Mouse (Mus musculus): ENCODE measurements around the gene Atxn1. TPM values are rescaled to one million over a fixed set of nuclear protein-coding genes. Genes with fewer than 3 reads are reported as not detected.
A peak's percentile ranks its signal among the peaks of the same experiment; 100 is the strongest.

The Atxn1 gene
- polyA plus RNA-seq, 1 experiment = 23.0 TPM

DNA sequence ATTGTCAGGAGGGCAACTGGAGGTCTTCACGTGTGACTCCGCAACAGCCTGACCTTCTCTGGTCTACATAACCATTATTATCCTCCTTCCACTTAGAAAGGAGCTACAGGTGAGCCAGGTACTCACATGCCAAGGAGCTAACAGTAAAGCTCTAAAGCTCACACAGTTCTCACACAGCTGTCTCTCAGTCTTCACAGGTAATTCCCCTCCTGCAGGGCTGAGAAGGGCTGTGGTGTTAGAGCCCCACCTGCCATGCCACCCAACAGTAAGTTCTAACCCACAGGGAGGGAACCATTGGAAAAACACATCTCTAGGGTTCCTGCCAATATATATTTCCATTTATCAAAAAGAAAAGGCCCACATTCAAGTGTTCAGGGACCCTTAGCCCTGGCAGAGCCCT, 73.7 kb downstream of the Atxn1 start:
- no peak overlapping the region for H3K27ac ChIP-seq (ENCODE audit: insufficient read depth, low read depth, low read length)
- H3K4me3 ChIP-seq (ENCODE audit: insufficient read depth, low read length) = no peak overlapping the region
- TF ChIP-seq CTCF (IDR thresholded peaks at IDR 0.05; ENCODE audit: low read depth, low read length) (no peak), POLR2A (IDR thresholded peaks at IDR 0.05; ENCODE audit: borderline replicate concordance, low read depth, low read length) (no peak)
- peaks cover 37% of the 10 kb centered on the region for H3K4me1 ChIP-seq (ENCODE audit: control insufficient read depth, insufficient read depth, low read length)

DNA sequence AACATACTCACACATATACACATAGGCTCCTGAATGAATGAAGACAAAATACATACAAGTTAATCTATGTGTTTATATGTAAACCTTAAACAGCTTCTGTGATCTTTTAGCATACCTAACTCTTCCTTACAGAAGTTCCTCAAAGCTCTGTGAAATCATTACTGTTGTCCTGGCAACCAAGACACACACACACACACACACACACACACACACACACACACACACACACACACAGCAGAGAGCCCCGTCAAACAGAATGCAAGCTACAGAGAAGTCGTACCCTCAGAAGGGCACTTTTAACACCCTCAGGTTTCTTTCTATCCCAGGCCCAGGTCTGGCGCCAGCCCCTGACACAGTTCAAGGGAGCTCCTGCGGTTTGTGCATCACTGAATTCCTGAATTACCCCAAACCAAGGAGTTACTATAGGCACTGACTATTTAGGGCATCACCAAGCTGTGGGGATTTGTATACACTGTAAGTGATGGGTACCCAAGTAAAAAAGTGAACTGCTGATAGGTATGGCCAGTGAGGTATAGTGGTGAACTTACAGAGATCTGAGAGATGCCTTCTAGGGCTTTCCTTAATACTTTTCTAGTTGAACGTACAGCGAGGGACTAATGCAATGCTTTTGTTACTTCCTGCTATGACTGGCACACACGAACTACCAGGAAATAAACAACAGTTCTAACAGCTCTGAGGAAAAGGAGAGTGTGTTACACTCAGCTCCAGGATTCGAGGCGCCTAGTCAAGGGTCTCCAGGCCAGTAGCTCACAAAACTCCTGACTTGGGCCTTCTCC, 75.7 kb downstream of the Atxn1 start:
- no peak for TF ChIP-seq CTCF (IDR thresholded peaks at IDR 0.05; ENCODE audit: low read depth, low read length)
- TF ChIP-seq POLR2A (IDR thresholded peaks at IDR 0.05; ENCODE audit: borderline replicate concordance, low read depth, low read length) = no peak
- Histone ChIP-seq H3K27ac (ENCODE audit: insufficient read depth, low read depth, low read length) (peak overlapping the region; percentile 28), H3K4me3 (ENCODE audit: insufficient read depth, low read length) (no peak overlapping the region), H3K4me1 (ENCODE audit: control insufficient read depth, insufficient read depth, low read length) (peaks cover 27% of the 10 kb centered on the region)

DNA sequence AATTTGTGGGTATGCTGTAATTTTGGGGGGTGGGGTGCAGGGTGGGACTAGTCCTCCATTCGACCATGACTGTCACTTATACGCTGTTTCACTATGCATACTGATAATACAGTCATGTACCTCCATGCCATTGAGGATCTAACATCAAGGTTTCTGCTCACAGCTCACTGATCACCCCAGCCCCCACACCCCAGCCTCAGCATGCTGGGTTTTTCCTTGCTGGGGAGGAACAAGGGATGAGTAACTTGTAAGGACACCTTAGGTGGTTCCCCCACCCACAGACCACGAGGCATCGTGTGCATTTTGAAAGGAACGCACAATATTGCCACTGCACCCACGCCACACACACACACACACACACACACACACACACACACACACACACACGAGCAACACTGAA, 79.9 kb downstream of the Atxn1 start:
- Histone ChIP-seq H3K27ac (ENCODE audit: insufficient read depth, low read depth, low read length) (no peak overlapping the region), H3K4me1 (ENCODE audit: control insufficient read depth, insufficient read depth, low read length) (peaks cover 42% of the 10 kb centered on the region)
- no peak for TF ChIP-seq POLR2A (IDR thresholded peaks at IDR 0.05; ENCODE audit: borderline replicate concordance, low read depth, low read length)
- no peak for TF ChIP-seq CTCF (IDR thresholded peaks at IDR 0.05; ENCODE audit: low read depth, low read length)

GRCm38 (mm10) chr13:45883791-45884238, 81.0 kb downstream of the Atxn1 start:
- TF ChIP-seq POLR2A (IDR thresholded peaks at IDR 0.05; ENCODE audit: borderline replicate concordance, low read depth, low read length) = no peak
- no peak for TF ChIP-seq CTCF (IDR thresholded peaks at IDR 0.05; ENCODE audit: low read depth, low read length)
- H3K4me3 ChIP-seq (ENCODE audit: insufficient read depth, low read length) = no peak overlapping the region
- peaks cover 33% of the 10 kb centered on the region for H3K4me1 ChIP-seq (ENCODE audit: control insufficient read depth, insufficient read depth, low read length)
- no peak overlapping the region for H3K27ac ChIP-seq (ENCODE audit: insufficient read depth, low read depth, low read length)

More for the DNA sequence above, 79.9 kb downstream of the Atxn1 start:
- H3K4me3 ChIP-seq (ENCODE audit: insufficient read depth, low read length) = no peak overlapping the region

GRCm38 (mm10) chr13:45882976-45883440, 81.8 kb downstream of the Atxn1 start:
- Histone ChIP-seq H3K4me3 (ENCODE audit: insufficient read depth, low read length) (no peak overlapping the region), H3K4me1 (ENCODE audit: control insufficient read depth, insufficient read depth, low read length) (peaks cover 29% of the 10 kb centered on the region), H3K27ac (ENCODE audit: insufficient read depth, low read depth, low read length) (no peak overlapping the region)
- TF ChIP-seq POLR2A (IDR thresholded peaks at IDR 0.05; ENCODE audit: borderline replicate concordance, low read depth, low read length) (no peak), CTCF (IDR thresholded peaks at IDR 0.05; ENCODE audit: low read depth, low read length) (no peak)

DNA sequence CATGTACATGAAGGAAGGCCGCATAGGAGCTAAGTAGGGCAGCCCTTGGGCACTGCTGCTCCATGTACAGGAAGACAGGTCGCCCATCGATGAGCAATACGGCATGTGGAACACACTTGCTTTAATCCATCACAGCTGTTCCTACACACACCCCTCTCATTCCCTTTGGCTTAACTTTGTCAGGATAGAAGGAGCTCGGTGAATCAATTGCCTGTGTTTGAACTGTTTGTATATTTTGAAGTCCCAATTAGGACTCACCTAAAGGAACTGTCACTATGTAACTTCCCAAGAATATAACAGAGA, 84.3 kb downstream of the Atxn1 start:
- Histone ChIP-seq H3K27ac (ENCODE audit: insufficient read depth, low read depth, low read length) (no peak overlapping the region), H3K4me3 (ENCODE audit: insufficient read depth, low read length) (no peak overlapping the region), H3K4me1 (ENCODE audit: control insufficient read depth, insufficient read depth, low read length) (peaks cover 18% of the 10 kb centered on the region)
- TF ChIP-seq CTCF (IDR thresholded peaks at IDR 0.05; ENCODE audit: low read depth, low read length) = no peak
- TF ChIP-seq POLR2A (IDR thresholded peaks at IDR 0.05; ENCODE audit: borderline replicate concordance, low read depth, low read length) = no peak

- Histone ChIP-seq H3K4me1 (ENCODE audit: control insufficient read depth, insufficient read depth, low read length) (peaks cover 16% of the 10 kb centered on the region), H3K4me3 (ENCODE audit: insufficient read depth, low read length) (no peak overlapping the region), H3K27ac (ENCODE audit: insufficient read depth, low read depth, low read length) (no peak overlapping the region)
- TF ChIP-seq CTCF (IDR thresholded peaks at IDR 0.05; ENCODE audit: low read depth, low read length) = no peak
- TF ChIP-seq POLR2A (IDR thresholded peaks at IDR 0.05; ENCODE audit: borderline replicate concordance, low read depth, low read length) = no peak
Observed at GRCm38 (mm10) chr13:45879746-45880542, 84.9 kb downstream of the Atxn1 start.

GRCm38 (mm10) chr13:45876939-45877338, 87.9 kb downstream of the Atxn1 start:
- Histone ChIP-seq H3K4me3 (ENCODE audit: insufficient read depth, low read length) (no peak overlapping the region), H3K4me1 (ENCODE audit: control insufficient read depth, insufficient read depth, low read length) (peaks cover 7% of the 10 kb centered on the region), H3K27ac (ENCODE audit: insufficient read depth, low read depth, low read length) (no peak overlapping the region)
- TF ChIP-seq POLR2A (IDR thresholded peaks at IDR 0.05; ENCODE audit: borderline replicate concordance, low read depth, low read length) = no peak
- no peak for TF ChIP-seq CTCF (IDR thresholded peaks at IDR 0.05; ENCODE audit: low read depth, low read length)

DNA sequence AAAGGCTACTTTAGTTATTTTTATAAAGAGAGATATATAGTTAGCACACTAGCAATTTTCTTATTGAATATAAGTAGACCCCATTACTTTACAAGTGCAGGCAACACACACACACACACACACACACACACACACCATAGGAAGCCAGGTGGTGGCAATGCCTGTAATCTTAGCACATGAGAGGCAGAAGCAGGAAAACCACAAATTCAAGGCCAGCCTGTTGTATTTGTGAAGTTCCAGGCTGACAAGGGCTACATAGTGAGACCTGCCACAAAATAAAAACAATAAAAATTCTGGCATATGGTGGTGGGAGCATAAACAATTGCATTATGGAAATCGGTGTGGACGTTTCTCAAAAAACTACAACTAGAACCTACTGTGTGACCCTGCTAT, 88.4 kb downstream of the Atxn1 start:
- Histone ChIP-seq H3K4me3 (ENCODE audit: insufficient read depth, low read length) (no peak overlapping the region), H3K4me1 (ENCODE audit: control insufficient read depth, insufficient read depth, low read length) (peaks cover 5% of the 10 kb centered on the region; the same call in 1 of the 2 replicates), H3K27ac (ENCODE audit: insufficient read depth, low read depth, low read length) (no peak overlapping the region)
- TF ChIP-seq POLR2A (IDR thresholded peaks at IDR 0.05; ENCODE audit: borderline replicate concordance, low read depth, low read length) = no peak
- TF ChIP-seq CTCF (IDR thresholded peaks at IDR 0.05; ENCODE audit: low read depth, low read length) = no peak
